Mouse (Mus musculus): ENCODE data around the gene Daam1.

Daam1 gene

DNA sequence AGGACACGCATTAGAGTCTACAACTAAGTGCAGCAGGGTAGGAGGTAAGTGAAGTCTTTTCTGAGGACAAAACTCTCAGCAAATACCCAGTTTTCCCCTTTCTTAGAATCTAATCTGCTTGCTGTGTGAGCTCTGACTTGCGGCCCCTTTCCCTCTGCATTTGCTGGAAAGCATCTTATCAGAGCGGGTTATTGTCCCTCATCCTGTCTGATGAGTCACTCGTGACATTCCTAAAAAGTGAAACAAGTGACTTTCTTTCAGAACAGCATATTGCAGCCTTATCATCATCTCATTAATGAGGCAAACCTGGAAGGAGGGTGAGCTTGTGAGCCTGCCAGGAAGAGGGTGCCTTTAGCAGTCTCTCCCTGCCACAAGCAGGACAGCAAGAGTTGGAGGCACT, 68.7 kb downstream of the Daam1 start:
- no peak for DNase-seq

DNA sequence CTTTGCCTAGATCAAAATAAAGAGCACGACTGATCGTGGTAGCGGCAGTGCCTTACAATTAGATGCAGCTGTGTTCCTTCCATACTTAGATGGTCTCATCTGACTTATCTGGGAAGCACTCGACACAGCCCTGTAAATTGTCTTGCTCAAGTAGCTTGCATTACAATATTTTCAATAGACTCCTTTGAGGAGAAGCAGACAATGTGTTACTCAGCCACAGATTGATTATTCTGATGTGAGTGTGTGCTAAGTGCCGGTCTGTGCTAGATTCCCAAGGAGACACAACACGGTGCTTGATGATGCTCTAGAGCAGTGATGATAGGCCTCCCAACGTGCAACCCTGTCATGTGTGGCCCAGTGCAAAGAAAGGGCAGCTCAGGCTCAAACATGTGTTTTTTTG, 70.3 kb downstream of the Daam1 start:
- DNase-seq = no peak

DNA sequence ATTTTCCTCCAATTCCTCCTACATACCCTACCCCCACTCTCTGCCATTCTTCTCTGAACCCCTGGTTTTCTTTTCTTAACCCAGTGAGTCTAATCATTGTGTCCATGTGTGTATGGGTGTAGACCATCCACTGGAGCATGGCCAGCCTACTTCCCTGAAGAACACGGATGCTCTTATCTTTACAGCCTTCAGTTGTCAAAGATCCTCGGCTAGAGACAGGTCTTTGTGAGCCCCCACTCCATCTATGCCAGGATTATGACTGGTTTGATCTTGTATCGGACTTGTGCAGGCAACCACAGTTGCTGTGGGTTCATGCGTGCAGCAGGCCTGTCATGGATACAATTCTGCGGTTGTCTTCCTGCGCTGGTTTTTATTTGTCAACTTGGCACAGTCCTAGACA, 71.0 kb downstream of the Daam1 start:
- DNase-seq = no peak

DNA sequence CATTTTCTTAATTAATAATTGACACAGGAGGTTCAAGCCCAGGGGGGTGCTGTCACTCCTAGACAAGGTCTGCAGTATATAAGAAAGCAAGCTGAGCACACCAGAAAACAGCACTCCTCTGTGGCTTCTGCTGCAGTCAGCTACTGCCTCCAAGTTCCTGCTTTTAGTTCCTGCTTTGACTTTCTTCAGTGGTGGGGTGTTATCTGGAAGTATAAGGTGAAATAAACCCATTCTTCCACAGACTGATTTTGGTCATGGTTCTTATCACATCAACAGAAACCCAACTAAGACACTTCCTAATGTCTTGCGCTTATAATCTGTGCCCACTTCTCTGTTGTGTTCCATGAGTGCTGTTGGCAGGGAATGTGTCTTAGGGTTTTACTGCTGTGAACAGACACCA, 71.4 kb downstream of the Daam1 start:
- DNase-seq = no peak

DNA sequence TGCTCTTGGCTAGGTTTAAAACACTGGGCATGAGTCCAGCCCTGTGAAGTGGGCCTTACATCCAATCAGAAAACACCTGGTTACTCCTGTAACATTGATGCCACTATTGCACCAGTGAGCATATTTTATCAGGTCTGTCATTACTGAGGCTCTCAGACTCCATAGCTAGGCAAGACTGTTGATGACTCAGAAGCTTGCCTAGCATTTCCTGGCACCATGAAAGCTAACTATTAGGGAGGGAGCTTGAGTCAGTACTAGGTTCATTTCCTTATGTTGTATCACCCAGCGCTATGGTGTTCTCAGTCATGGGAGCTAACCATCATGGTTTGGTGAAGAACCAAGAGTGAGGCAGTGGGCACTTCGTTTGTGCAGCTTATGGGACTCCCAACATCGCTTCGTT, 72.3 kb downstream of the Daam1 start:
- DNase-seq = no peak

DNA sequence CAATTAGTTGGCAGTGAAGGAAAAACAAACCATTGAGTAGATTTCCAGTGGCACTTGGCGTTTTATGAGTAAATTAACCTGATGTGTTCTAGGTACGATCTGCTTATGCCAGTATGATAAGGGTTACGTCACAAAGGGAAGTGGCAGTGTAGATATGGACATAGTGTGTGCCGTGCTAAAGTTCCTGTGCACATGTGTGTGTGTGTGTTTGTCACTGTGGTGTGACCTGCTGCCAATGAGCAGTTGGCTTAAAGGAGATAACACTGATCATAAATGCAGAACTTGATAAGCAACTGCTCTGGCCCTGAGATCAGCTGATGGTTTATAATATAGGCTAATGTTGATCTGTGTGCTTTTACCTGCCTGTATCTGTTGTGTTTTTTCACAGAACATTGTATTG, 73.4 kb downstream of the Daam1 start:
- DNase-seq = no peak

DNA sequence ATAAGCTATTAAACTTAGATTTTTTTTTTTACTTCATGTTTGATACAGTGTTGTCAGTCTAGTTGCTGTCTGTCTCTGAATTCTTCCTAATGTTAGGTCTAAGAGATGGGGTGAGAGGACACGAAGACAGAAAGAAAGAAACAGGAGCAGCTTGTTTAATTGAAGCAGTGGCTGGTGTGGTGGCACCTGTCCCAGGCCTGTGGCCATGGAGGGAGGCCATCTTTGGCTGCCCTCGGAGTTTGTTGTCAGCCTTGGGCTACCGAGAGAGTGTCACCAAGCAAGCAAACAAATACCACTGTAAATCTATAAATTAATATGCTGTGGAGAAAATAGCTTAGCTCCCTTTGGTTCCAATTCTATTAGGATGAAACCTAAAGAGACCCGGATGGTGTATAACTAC, 74.0 kb downstream of the Daam1 start:
- DNase-seq = no peak

DNA sequence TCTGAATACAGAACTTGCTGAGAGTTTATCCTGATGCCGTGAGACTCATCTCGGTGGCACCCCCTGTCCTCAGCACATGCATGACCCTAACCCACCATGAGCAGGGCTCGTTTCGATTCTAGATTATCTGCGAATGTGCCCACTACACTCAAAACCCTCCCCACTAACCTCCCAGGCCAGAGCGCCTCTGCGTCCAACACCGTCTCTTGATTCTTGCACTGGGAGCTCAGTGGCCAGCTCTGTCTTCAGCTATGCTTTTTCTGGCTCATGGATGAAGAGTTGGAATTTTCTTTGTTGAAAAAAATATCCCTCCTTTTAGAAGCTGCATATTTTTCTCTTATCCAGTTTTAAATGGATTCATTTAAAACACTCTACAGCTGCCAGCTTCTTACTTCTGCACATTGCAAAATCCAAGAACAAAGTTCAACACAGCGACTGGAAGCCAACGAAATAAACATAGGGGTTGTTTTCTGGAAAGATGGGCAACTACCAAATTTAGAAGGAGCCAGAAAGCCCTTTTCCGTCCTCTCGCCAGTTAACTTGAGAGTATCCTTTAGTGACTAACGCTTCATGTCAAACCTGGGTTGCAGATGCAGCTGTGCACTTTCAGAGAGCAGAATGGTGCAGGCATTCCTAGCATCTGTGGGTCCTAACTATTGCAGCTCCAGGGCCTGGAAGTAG, 74.9 kb downstream of the Daam1 start:
- DNase-seq = no peak

DNA sequence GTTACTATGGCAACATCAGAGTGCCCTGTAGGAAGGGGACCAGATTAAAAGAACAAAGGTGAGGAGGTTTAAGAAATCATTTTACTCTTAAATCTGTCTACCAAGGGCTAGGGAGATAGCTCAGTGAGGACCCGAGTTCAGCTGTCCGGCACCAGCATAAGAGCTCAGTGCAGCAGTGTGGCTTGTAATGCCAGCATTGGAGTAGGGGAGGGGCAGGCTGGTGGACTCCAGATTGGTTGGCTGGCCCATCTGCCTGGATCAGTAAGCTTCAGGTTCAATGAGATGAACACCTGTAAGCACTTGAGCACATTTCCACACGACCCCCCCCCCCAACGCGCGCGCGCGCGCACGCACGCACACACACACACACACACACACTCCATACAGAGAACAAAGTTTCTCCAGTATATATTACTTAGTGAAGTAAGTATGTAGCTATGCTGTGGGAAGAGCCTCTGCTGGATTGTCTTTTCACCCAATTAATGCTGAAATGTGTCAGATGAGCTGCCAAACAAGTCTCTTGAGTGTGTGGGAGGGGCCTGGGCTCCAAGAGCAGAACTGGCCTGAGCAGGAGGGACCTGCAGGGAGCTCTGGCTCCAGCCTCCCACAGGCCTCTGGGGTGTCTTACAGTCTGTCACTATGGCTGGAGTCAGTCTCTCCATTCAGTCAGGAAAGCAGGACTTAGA, 75.8 kb downstream of the Daam1 start:
- DNase-seq = peak in 1 of 2 experiments; percentile 21

DNA sequence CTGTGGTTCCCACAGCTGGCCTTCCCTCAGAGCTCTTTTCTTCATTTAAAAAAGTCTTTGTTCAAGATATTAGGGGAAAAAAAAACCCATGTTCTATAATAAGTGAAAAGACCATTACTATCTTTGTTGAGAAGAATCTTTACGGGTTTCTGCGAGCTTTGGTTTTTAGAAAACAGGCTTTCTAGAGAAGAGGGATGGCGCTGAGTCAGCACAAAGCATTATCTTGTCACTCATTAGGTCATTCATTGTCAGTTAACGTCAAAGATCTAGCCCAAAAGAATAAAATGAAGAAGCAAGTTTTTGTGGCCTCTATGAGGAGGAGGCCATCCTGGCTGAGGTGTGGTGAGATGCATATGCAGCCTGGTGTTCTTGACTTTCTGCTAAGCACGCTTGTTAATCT, 78.1 kb downstream of the Daam1 start:
- no peak for DNase-seq

DNA sequence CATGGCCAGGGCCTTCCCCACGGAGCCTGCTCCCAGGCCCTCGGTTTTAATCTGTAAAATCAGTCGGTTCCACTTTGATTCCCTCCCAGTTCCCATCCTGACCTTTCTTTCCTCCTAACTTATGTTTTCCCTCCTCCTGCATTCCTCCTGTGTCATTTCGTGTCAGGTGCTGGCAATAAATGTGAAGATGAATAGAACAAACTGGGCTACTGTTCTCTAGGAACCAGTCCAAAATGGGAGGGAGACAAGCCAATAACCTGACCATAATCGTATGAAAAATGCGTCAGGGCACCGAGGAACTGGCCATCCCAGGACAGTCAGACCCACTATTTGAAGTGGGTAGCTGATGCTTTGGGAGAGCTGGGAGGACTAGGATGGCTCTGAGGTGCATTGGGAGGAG, 79.4 kb downstream of the Daam1 start:
- DNase-seq = no peak

DNA sequence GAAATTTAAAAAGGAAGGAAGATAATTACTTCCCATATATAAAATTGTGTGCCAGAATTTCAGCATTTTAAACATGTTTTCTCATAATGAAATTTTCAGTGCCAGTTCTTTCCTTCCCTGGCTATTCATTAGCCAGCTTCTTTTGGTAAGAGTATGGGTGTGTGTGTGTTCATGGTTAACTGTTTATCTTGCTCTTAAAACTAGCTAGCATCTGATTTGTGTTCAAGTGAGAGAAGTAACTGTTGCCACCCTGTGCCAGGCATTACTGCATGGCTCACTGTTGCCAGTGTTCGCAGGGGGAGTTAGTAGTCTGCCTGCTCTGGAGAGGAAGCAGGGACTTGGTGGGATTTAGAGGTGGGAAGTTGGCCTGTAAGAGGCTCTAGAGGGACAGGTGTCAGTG, 81.4 kb downstream of the Daam1 start:
- DNase-seq = no peak

DNA sequence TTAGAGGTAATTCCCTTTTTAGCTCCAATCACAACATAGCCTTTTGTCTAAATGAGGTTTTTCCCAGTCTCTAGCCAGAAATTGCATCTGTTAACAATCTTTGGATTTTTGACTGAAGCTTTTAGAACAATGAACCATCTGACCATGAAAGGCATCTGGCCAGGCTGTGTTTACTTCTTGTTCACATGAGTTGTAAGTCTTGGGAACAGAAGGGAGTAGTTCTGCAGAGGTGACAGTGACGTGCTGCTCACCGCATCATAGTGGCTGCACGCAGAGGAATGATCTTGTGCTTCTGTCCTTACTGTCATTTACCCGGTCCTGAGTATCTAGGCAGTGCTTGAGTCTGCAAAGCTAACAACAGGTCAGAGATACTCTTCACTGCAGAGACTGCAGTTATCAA, 88.3 kb downstream of the Daam1 start:
- DNase-seq = no peak

DNA sequence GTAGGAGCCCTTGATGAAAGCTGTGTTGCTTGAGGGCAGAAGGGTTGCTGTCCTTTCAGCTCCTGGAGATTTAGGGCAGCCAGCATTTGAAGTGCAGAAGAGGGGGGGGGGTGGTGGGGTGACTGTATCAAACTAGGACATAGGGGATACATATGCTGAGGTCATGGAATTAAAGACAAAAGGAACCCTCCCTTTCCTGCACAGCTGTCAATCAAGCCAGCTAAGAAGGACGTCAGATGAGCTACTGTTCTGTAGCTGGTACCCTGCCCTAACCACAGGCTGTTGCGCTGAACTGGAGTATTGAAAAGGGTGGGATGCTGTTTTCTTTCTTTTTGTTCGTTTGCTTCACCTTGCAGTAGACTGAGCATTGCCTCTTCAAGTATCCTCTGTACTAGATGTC, 89.1 kb downstream of the Daam1 start:
- no peak for DNase-seq

DNA sequence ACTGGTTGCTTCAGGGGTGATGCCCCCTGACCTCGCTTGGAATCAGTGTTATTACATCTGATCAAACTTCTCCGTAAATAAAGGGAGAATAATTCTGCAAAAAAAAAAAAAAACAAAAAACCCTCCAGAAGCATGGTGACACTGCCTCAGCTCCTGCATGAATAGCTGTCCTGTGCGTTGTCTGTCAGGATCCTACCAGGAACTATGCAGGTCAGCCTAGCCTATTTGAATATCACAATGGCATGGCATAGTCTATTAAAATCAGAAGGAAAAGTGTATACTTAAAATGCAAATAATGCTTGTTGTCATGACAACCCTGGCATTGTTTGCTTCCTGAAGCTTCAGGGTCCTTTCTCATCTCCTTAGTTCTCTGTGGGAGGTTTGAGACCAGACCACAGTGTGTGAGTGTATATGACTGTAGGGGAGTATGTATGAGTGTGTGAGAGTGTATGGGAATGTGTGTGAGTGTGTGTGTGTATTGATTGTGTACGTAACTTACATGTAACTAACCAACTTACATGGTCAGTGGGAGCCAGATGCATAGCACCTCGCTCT, 92.0 kb downstream of the Daam1 start:
- no peak for DNase-seq

DNA sequence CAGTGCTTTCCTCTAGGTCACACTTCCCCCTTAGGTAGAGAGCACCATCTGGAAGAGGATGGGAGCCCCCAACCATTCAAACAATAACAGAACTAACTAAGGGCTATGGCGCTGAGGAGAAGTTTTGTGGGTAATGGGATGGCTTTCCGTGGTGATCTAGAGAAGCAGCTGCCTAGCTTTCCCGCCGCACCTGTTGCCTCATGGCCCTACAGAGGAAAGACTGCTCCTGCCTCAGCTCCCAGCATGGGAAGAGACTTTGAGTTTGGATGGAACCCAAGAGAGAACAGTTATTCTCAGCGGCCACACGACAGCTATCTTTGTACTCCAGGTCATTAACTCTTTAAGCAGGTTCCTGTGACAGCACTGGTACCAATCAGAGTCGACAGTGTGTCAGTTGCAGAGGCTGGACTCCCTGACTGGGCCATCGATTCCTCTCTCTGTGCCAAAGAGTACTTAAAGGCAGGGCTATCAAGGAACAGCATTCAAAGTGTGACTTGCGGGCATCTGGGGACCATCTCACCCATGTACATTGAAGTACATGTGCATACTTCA, 94.2 kb downstream of the Daam1 start:
- DNase-seq = peak in 1 of 2 experiments; percentile 34

DNA sequence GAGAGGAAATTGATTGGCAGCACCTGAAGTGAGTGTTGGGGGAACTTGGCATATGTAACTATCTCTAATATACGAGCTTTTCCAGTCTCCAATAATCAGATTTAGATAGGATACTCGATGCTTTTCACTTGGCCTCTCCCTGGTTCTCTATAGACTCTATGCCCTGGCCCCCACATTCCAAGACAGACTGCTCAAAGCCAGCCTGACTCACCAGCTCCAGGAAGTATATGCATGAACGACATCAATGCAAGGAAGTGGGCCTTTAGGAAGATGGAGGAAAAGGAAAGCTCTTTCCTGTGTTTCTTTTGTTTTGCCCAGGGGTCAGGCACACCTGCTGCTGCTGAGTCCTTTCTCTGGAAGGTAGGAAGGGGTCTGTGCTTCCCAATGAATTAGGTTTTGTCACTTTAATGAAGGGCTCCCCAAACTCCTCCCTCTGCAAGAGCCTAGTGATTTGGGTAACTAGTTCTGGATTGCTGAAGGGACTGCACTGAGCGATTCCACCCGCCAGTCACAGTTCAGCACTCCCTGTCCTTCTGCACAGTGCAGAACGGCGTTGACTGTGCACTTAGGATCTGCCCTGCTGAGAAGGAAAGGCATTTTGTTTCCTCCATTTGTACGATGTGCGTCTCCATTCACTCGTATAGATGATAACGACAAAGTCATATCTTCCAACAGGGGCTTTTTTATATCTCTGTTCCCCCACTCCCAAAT, 95.3 kb downstream of the Daam1 start:
- peak in 1 of 2 experiments; percentile 36 for DNase-seq

DNA sequence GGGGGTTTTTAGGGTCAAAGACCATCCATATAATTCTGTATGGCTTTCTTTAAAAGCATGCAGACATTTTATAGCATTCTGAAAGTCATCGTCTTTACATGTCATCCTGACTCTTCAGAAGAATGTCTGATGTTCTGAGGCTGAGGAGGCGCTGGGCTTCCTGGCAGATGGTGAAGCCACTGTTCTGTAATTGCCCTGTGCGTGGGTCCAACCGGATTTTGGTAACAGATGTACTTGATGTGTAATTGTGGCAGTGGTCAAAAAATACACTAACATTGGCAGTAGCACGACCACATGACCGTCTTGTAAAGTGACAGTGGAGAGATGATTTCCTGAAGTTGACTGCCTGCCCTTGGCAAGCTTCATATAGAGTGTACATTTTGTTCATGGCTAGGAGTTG, 97.2 kb downstream of the Daam1 start:
- DNase-seq = no peak

DNA sequence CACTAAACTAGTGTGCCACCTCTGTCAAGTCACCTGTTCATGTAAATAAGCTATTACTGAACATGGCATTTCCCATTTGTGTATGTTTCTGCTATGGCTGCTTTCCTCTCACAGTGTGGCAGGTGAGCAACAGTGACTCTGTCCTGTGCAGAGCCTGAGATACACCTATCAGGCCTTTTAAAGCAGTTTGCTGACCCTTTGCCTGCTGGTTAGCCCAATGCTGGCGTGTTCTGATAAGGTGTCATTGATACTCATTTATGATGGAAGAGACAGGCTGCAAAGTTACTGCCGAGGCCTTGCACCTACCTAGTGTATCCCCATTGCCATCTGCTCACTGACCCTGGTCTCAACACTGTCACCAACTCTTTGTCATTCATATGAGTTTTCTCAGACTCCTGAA, 99.0 kb downstream of the Daam1 start:
- DNase-seq = no peak

DNA sequence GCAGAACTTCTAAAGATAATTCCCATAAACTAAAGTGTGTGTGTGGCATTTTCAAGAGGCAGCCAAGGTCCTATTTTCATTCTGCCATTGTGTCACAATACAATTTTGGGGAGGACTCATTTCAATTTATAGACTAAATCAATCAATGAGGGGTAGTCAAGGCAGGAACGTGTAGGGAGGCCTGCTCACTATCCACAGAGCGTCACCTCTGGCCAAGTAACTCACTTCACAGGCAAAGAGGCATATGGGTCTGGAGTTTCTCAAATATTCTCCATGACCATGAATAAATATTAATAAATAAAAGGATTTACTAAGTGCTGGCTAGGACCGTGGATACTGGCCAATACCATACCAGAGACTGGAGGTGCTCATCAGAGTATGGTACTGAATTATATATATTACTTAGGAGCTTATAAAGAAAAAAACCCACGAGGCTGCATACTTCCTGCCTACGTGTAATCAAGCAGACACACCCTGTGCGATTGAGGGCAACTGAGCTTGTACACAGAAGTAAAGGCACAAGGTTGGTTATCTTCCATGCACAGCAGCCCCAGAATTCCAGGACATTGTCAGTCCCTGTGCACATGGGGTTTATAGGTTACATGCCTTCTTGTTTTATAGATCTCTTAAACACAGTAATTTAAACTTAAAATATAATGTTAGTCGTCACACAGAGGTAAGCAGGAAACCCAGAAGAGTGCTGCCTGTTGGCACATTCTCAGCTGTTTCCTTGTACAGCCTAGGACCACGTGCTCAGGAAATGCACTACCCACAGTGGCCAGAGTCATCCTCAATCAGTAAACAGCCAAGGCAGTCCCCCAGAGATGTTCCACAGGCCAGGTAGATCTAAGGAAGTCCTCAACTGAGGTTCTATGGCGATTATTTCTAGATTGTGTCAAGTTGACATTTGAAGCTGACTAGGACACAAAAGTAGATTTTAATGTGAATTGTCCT, 101.8 kb downstream of the Daam1 start:
- DNase-seq = peak in 1 of 2 experiments; percentile 45

DNA sequence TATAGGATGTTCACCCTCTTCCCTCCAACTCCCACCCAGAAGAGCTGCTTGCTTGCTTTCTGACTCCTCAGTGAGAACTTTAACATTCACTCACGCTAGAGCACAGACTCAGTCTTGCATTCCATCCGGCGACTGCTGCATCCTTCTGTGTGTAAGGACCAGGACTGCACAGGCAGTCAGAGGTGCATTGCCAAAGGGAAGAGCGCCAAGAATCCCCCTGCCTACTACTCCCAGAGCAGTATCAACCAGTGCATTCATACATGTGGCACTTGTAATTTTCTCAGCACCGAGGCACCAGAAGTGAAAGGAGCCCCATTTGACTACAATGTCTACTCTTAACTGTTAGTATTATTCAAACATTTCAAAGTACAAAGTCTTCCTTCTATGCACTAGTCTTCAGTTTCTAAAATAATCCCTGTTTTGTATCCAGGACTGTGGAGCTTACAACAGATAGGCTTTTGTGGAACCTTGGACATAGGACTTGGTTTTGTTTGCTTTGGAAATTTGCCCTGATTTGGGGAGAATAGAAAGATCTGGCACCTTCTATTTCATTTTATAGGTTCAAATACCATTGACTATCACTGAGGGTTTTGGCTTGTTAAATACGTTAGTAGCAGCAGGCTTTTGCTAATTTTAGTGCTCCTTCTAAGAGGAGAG, 103.2 kb downstream of the Daam1 start:
- DNase-seq = no peak

DNA sequence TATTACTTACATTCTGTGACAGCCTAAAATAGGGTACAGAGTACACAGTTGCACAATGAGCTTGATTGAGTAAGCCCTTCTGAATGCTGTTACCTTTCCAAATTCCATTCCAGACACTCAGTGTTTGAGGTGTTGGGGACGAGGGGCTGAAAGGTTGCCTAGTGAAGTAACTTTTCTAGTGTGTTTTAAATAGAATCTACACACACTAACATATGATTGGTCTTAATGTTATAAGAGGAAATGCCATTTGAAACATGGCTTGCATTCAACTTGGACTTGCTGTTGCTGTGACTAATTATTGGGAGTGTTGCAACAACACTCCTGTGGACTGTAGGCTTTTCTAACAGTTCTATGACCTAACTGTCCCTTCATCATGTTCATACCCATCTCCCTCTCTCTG, 105.8 kb downstream of the Daam1 start:
- no peak for DNase-seq

Measured in kidney, postnatal 25 days (tissue).